Mouse (Mus musculus): ENCODE measurements around the gene Rbfox3.

- TF ChIP-seq CTCF (IDR thresholded peaks at IDR 0.05; ENCODE audit: low read depth, low read length), result no peak
- TF ChIP-seq GATA1 (IDR thresholded peaks at IDR 0.05; ENCODE audit: borderline replicate concordance, low read length), result no peak
These were observed 179.7 kb downstream of the Rbfox3 start for GRCm38 (mm10) chr11:118731655-118732054.

All from G1E (cell line).